Mouse (Mus musculus): ENCODE measurements around the gene Bcdin3d. TPM values are rescaled to one million over a fixed set of nuclear protein-coding genes. Genes with fewer than 3 reads are reported as not detected.

Bcdin3d gene
- 13.6 and 15.7 TPM in 2 replicates for polyA plus RNA-seq (2012; rRNA removed)

DNA sequence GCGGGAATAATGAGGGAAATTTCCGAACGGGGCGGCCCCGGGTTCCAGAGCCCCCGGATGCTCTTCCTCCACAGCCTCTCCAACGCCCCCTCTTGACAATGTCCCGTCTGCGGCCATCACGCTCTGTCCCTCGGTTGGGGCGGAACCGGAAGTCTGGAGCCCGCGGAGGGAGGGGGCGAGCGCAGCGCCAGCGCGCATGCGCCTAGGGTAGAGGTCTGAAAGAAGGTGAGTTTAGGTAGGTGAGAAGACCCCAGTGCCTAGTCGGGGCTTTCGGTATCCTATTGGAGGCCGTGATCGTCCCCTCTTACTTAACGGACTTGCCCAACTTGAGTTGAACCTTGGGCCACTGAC lies at the start of gene Bcdin3d:
Gene Bcdin3d, minus strand, starts transcription at position 155 of the 351 bp plus-strand sequence.

DNA sequence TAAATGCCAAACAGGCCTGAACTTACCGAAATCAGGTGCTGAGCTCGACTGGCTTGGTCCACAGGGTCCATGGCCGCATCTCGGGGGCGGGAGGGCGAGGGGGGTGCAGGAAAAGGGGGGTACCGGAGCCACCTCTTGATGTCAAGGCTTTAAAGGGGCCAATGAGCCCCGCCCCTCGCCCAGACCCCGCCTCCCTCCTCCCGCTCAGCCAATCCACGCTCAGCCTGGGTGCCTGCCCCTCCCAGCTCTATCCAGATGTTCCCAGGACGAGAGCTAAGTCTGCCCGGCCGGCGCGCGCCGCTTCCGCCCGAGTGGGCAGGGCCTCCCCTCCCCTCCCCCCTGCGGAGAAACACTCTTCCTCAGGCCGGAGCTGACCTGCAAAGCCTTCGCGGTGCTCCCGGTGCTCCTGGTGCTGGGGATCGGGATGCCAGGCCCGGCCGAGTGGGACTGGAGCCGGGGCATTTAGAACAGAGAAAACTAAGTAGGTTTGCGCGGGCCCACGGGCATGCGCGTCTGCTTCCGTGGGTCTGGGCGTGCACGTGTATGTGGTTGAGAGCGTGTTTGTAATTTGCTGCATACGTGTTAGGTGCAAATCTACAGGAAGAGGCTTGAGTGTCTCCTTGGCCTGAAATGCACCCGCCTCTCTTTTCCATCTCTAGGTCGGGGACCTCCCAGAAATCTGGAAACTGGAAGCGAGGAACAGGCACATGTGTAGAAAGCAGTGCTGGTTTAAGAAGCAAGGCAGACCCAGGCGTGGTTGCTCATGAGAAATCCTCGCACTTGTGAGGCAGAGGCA lies 16.7 kb downstream of the Bcdin3d start, which contains the start of gene Nckap5l:
Gene Nckap5l, minus strand, starts transcription at position 143 of the 796 bp plus-strand sequence.

Other genes with a start within 250 kb of the Bcdin3d start
- 3.7 and 6.5 TPM in 2 replicates for gene Kcnh3, start 249.9 kb downstream of the Bcdin3d start, polyA plus RNA-seq (2012; rRNA removed)
- 131 and 143 TPM in 2 replicates for gene Mcrs1, start 222.8 kb downstream of the Bcdin3d start, polyA plus RNA-seq (2012; rRNA removed)
- gene Prpf40b, start 179.6 kb downstream of the Bcdin3d start, polyA plus RNA-seq (2012; rRNA removed): 206 and 211 TPM in 2 replicates
- 0.34 and 0.36 TPM in 2 replicates for gene Fam186b, start 178.8 kb downstream of the Bcdin3d start, polyA plus RNA-seq (2012; rRNA removed)
- gene Fmnl3, start 104.2 kb downstream of the Bcdin3d start, polyA plus RNA-seq (2012; rRNA removed): 25.0 and 32.9 TPM in 2 replicates
- 173 and 181 TPM in 2 replicates for gene Tmbim6, start 81.8 kb downstream of the Bcdin3d start, polyA plus RNA-seq (2012; rRNA removed)
- 19.7 and 23.8 TPM in 2 replicates for gene Nckap5l, start 17.0 kb downstream of the Bcdin3d start, polyA plus RNA-seq (2012; rRNA removed)
- 5.2 and 7.8 TPM in 2 replicates for gene Faim2, start 53.4 kb upstream of the Bcdin3d start, polyA plus RNA-seq (2012; rRNA removed)
- not detected in 2 replicates for gene Aqp2, start 104.3 kb upstream of the Bcdin3d start, polyA plus RNA-seq (2012; rRNA removed)
- gene Aqp5, start 116.1 kb upstream of the Bcdin3d start, polyA plus RNA-seq (2012; rRNA removed): 0.86 and 1.3 TPM in 2 replicates
- gene Aqp6, start 126.7 kb upstream of the Bcdin3d start, polyA plus RNA-seq (2012; rRNA removed): 2.8 and 4.0 TPM in 2 replicates
- gene Racgap1, start 176.9 kb upstream of the Bcdin3d start, polyA plus RNA-seq (2012; rRNA removed): 93.4 and 121 TPM in 2 replicates
- gene Asic1, start 195.6 kb upstream of the Bcdin3d start, polyA plus RNA-seq (2012; rRNA removed): 79.2 and 82.0 TPM in 2 replicates
- gene Smarcd1, start 227.4 kb upstream of the Bcdin3d start, polyA plus RNA-seq (2012; rRNA removed): 177 and 197 TPM in 2 replicates
- not detected in 2 replicates for gene Gm17349, start 230.8 kb upstream of the Bcdin3d start, polyA plus RNA-seq (2012; rRNA removed)
- gene Gpd1, start 242.8 kb upstream of the Bcdin3d start, polyA plus RNA-seq (2012; rRNA removed): 3.6 and 4.1 TPM in 2 replicates